In genomic region chr5:120649374-120649933, GRCm38 (mm10) we compare ENCODE assay signal across 9 mouse cellular contexts. TPM values are rescaled to one million over a fixed set of nuclear protein-coding genes. Genes with fewer than 3 reads are reported as not detected.
DNase-seq lines count a peak whose midpoint lies in the region; ATAC-seq and TF ChIP-seq lines count a peak whose summit lies in the region.
"Had no signal": no experiment of that assay in that cellular context is flagged by ENCODE, and none has a peak within 500 bp of the region (broad histone marks: within the 10 kb centered on the region; RNA-seq: fewer than 3 reads in every experiment).

No protein-coding gene starts in this region.

- peaks cover 4% of the 10 kb centered on the region; the same call in 1 of the 2 replicates for H3K4me1 ChIP-seq in kidney, adult 2 months (ENCODE audit: control insufficient read depth, insufficient read depth, low read length)
- peaks cover 2% of the 10 kb centered on the region for H3K4me1 ChIP-seq in ES-Bruce4 (ENCODE audit: control insufficient read depth, insufficient read depth, low read length)
- peaks cover 11% of the 10 kb centered on the region for H3K4me1 ChIP-seq in embryonic facial prominence, embryonic 13.5 days
- peaks cover 7% of the 10 kb centered on the region; the same call in 1 of the 2 replicates for H3K4me1 ChIP-seq in limb, embryonic 11.5 days (ENCODE audit: control insufficient read depth, insufficient read depth, low read length)
- H3K4me1 ChIP-seq in small intestine, adult 2 months (ENCODE audit: control insufficient read depth, insufficient read depth, insufficient read length, low read length), result peaks cover 13% of the 10 kb centered on the region

- peak overlapping the region; percentile 18; the same call in 1 of the 2 replicates for H3K4me3 ChIP-seq in kidney, adult 2 months (ENCODE audit: insufficient read depth, low read depth, low read length)
- H3K4me3 ChIP-seq in ES-Bruce4 (ENCODE audit: low read depth, low read length), result peak overlapping the region; percentile 57
- peak overlapping the region; percentile 33 for H3K4me3 ChIP-seq in embryonic facial prominence, embryonic 13.5 days
- H3K4me3 ChIP-seq in limb, embryonic 11.5 days (ENCODE audit: low read depth, low read length), result 0 out of 2 replicates have a peak overlapping the region, but pooled peaks have one; percentile 8
- peak overlapping the region; percentile 51 for H3K4me3 ChIP-seq in small intestine, adult 2 months (ENCODE audit: low read depth, low read length)

- 8% methylated on average over 21 of the region's 21 CpGs for WGBS in kidney, adult 2 months
- 4% methylated on average over 21 of the region's 21 CpGs for WGBS in embryonic facial prominence, embryonic 13.5 days
- 5% methylated on average over 21 of the region's 21 CpGs for WGBS in limb, embryonic 11.5 days
- WGBS in small intestine, adult 2 months, result 3% methylated on average over 21 of the region's 21 CpGs

- no peaks in the 10 kb centered on the region for H3K36me3 ChIP-seq in kidney, adult 2 months (ENCODE audit: control insufficient read depth, insufficient read depth, low read length)
- H3K36me3 ChIP-seq in ES-Bruce4 (ENCODE audit: control insufficient read depth, insufficient read depth, low read length, poor library complexity, severe bottlenecking), result no peaks in the 10 kb centered on the region
- H3K36me3 ChIP-seq in embryonic facial prominence, embryonic 13.5 days, result no peaks in the 10 kb centered on the region
- H3K36me3 ChIP-seq in limb, embryonic 11.5 days (ENCODE audit: control insufficient read depth, insufficient read depth, low read length), result no peaks in the 10 kb centered on the region
- no peaks in the 10 kb centered on the region for H3K36me3 ChIP-seq in small intestine, adult 2 months (ENCODE audit: control insufficient read depth, insufficient read depth, low read length)

- peak; percentile 32; the same call in 1 of the 2 replicates for ATAC-seq in embryonic facial prominence, embryonic 13.5 days (ENCODE audit: insufficient number of reproducible peaks, insufficient read depth, low FRiP score, low TSS enrichment, low read depth)
- ATAC-seq in limb, embryonic 11.5 days (ENCODE audit: insufficient number of reproducible peaks, low FRiP score, low TSS enrichment, low read depth), result no peak

- no peak for TF ChIP-seq EP300 in ES-Bruce4 (IDR thresholded peaks at IDR 0.05; ENCODE audit: insufficient read depth, low read depth, low read length)

- no peaks in the 10 kb centered on the region for H3K9me3 ChIP-seq in ES-Bruce4 (replicated peaks; ENCODE audit: control insufficient read depth, insufficient read depth, low read length, poor library complexity, severe bottlenecking)
- no peaks in the 10 kb centered on the region for H3K9me3 ChIP-seq in embryonic facial prominence, embryonic 13.5 days
- no peaks in the 10 kb centered on the region for H3K9me3 ChIP-seq in limb, embryonic 11.5 days (ENCODE audit: control insufficient read depth, low read length)

- 0 out of 2 replicates have a peak, but pooled peaks cover 2% of the 10 kb centered on the region for H3K27me3 ChIP-seq in kidney, adult 2 months (replicated peaks; ENCODE audit: control insufficient read depth, insufficient read depth, low read length)
- no peaks in the 10 kb centered on the region for H3K27me3 ChIP-seq in ES-Bruce4 (ENCODE audit: control insufficient read depth, insufficient read depth, low read length, poor library complexity, severe bottlenecking)
- peaks cover 70% of the 10 kb centered on the region for H3K27me3 ChIP-seq in embryonic facial prominence, embryonic 13.5 days
- peaks cover 35% of the 10 kb centered on the region for H3K27me3 ChIP-seq in limb, embryonic 11.5 days (ENCODE audit: control insufficient read depth, insufficient read depth, low read length)
- peaks cover 10% of the 10 kb centered on the region; the same call in 1 of the 2 replicates for H3K27me3 ChIP-seq in small intestine, adult 2 months (ENCODE audit: control insufficient read depth, insufficient read depth, low read length)

- TF ChIP-seq CTCF in kidney, adult 2 months (conservative IDR thresholded peaks at IDR 0.05; ENCODE audit: insufficient read depth, insufficient read length, low read depth, low read length), result no peak
- TF ChIP-seq CTCF in ES-Bruce4 (IDR thresholded peaks at IDR 0.05; ENCODE audit: low read depth, low read length), result no peak
- no peak for TF ChIP-seq CTCF in small intestine, adult 2 months (IDR thresholded peaks at IDR 0.05; ENCODE audit: extremely low read depth, insufficient read length, insufficient replicate concordance, low read depth, low read length)

- no peak for TF ChIP-seq POLR2A in kidney, adult 2 months (IDR thresholded peaks at IDR 0.05; ENCODE audit: low read depth, low read length)
- TF ChIP-seq POLR2A in ES-Bruce4 (IDR thresholded peaks at IDR 0.05; ENCODE audit: insufficient read depth, low read length), result no peak
- TF ChIP-seq POLR2A in small intestine, adult 2 months (IDR thresholded peaks at IDR 0.05; ENCODE audit: low read depth, low read length), result no peak

- H3K27ac ChIP-seq in kidney, adult 2 months (ENCODE audit: insufficient read depth, low read depth, low read length), result no peak overlapping the region
- no peak overlapping the region for H3K27ac ChIP-seq in ES-Bruce4 (ENCODE audit: insufficient read depth, low read length)
- H3K27ac ChIP-seq in embryonic facial prominence, embryonic 13.5 days, result no peak overlapping the region
- H3K27ac ChIP-seq in limb, embryonic 11.5 days (replicated peaks; ENCODE audit: low read depth, low read length), result no peak overlapping the region
- H3K27ac ChIP-seq in small intestine, adult 2 months (ENCODE audit: insufficient read depth, low read depth, low read length), result no peak overlapping the region
- H3K27ac ChIP-seq: macrophage had no signal

- H3K4me2 ChIP-seq in embryonic facial prominence, embryonic 13.5 days, result peak overlapping the region; percentile 51
- H3K4me2 ChIP-seq in limb, embryonic 11.5 days (ENCODE audit: low read depth, severe bottlenecking), result no peak overlapping the region; the same call in 1 of the 2 replicates

- DNase-seq in kidney, adult 2 months, result no peak
- DNase-seq in kidney, adult 11 months, result no peak
- no peak for DNase-seq in limb, embryonic 11.5 days (ENCODE audit: low spot score)
- DNase-seq in gastrocnemius, postnatal 4 days (ENCODE audit: low spot score in 2 of 2), result no peak
- DNase-seq in cerebellum, adult 11 months, result no peak

- peak overlapping the region; percentile 1 for H3K9ac ChIP-seq in ES-Bruce4 (ENCODE audit: low read depth, poor library complexity, severe bottlenecking)
- peak overlapping the region; percentile 46; the same call in 1 of the 2 replicates for H3K9ac ChIP-seq in embryonic facial prominence, embryonic 13.5 days
- H3K9ac ChIP-seq in limb, embryonic 11.5 days (ENCODE audit: low read length), result no peak overlapping the region

RNA-seq across cellular contexts. Expression of gene Rasal1, which starts 0.8 kb away (rescaled TPM):
- polyA plus RNA-seq in kidney, adult 2 months (2012; rRNA removed), result 2.3 and 3.4 TPM in 2 replicates
- 2.0 and 3.5 TPM in 2 replicates for polyA plus RNA-seq in ES-Bruce4 (2011; ENCODE audit: insufficient read depth, insufficient read length, low read depth, missing spikeins)
- 0.32 TPM in 1 of 2 replicates, not detected in the other for polyA plus RNA-seq in embryonic facial prominence, embryonic 13.5 days (2015; fragmentation: Nextera tagmentation; extraction: Ambion mirVana)
- polyA plus RNA-seq in limb, embryonic 11.5 days (2014; fragmentation: Nextera tagmentation; extraction: Ambion mirVana), result 0.16 and 0.48 TPM in 2 replicates
- polyA plus RNA-seq in small intestine, adult 2 months (2012; rRNA removed), result 1.7 and 2.6 TPM in 2 replicates
- total RNA-seq in gastrocnemius, postnatal 4 days (2021), result not detected
- polyA plus RNA-seq: macrophage had no signal

RNA-seq across cellular contexts. Expression of gene Cfap73, which starts 15.4 kb away (rescaled TPM):
- not detected in 2 replicates for polyA plus RNA-seq in kidney, adult 2 months (2012; rRNA removed)
- not detected in 2 replicates for polyA plus RNA-seq in ES-Bruce4 (2011; ENCODE audit: insufficient read depth, insufficient read length, low read depth, missing spikeins)
- polyA plus RNA-seq in embryonic facial prominence, embryonic 13.5 days (2015; fragmentation: Nextera tagmentation; extraction: Ambion mirVana), result not detected in 2 replicates
- polyA plus RNA-seq in limb, embryonic 11.5 days (2014; fragmentation: Nextera tagmentation; extraction: Ambion mirVana), result not detected in 2 replicates
- not detected in 2 replicates for polyA plus RNA-seq in small intestine, adult 2 months (2012; rRNA removed)
- total RNA-seq in gastrocnemius, postnatal 4 days (2021), result not detected
- polyA plus RNA-seq: macrophage had no signal

RNA-seq across cellular contexts. Expression of gene Ddx54, which starts 36.9 kb away (rescaled TPM):
- polyA plus RNA-seq in kidney, adult 2 months (2012; rRNA removed), result 29.3 and 31.6 TPM in 2 replicates
- 49.7 and 49.9 TPM in 2 replicates for polyA plus RNA-seq in ES-Bruce4 (2011; ENCODE audit: insufficient read depth, insufficient read length, low read depth, missing spikeins)
- polyA plus RNA-seq in embryonic facial prominence, embryonic 13.5 days (2015; fragmentation: Nextera tagmentation; extraction: Ambion mirVana), result 45.6 and 46.8 TPM in 2 replicates
- polyA plus RNA-seq in limb, embryonic 11.5 days (2014; fragmentation: Nextera tagmentation; extraction: Ambion mirVana), result 33.1 and 33.5 TPM in 2 replicates
- polyA plus RNA-seq in small intestine, adult 2 months (2012; rRNA removed), result 23.1 and 44.6 TPM in 2 replicates
- 10 to 100 TPM; 28.5 to 29.5 TPM for total RNA-seq in gastrocnemius, postnatal 4 days (2021)

RNA-seq across cellular contexts. Expression of gene Rita1, which starts 37.1 kb away (rescaled TPM):
- 25.2 and 32.1 TPM in 2 replicates for polyA plus RNA-seq in kidney, adult 2 months (2012; rRNA removed)
- 13.0 and 13.1 TPM in 2 replicates for polyA plus RNA-seq in ES-Bruce4 (2011; ENCODE audit: insufficient read depth, insufficient read length, low read depth, missing spikeins)
- 16.2 and 17.6 TPM in 2 replicates for polyA plus RNA-seq in embryonic facial prominence, embryonic 13.5 days (2015; fragmentation: Nextera tagmentation; extraction: Ambion mirVana)
- polyA plus RNA-seq in limb, embryonic 11.5 days (2014; fragmentation: Nextera tagmentation; extraction: Ambion mirVana), result 11.6 and 13.5 TPM in 2 replicates
- 6.9 and 12.1 TPM in 2 replicates for polyA plus RNA-seq in small intestine, adult 2 months (2012; rRNA removed)
- 1 to 10 TPM; 6.1 to 7.2 TPM for total RNA-seq in gastrocnemius, postnatal 4 days (2021)
